Mouse (Mus musculus): ENCODE data around the gene Mast4.

- TF ChIP-seq CTCF (IDR thresholded peaks at IDR 0.05; ENCODE audit: low read depth, low read length) (no peak), GATA1 (IDR thresholded peaks at IDR 0.05; ENCODE audit: borderline replicate concordance, low read length) (no peak), TAL1 (conservative IDR thresholded peaks at IDR 0.05; ENCODE audit: low read depth, low read length) (no peak), GATA2 (IDR thresholded peaks at IDR 0.05; ENCODE audit: borderline replicate concordance, low read depth, low read length) (no peak)
These were observed 8.1 kb downstream of the Mast4 start for GRCm38 (mm10) chr13:103326186-103326585.

Measured in G1E (cell line).